Mouse (Mus musculus) heart, adult 18-20 months (tissue): Measurements from ENCODE around the gene Gm973. TPM values are rescaled to one million over a fixed set of nuclear protein-coding genes. Genes with fewer than 3 reads are reported as not detected.

Experiments
- DNase-seq, 2 experiments: peaks; one replicate each; pipeline ENCODE4 v3.0.0; 2021 to 2022; ENCODE audit warnings: mixed read lengths in 1 of 2
- total RNA-seq, 2 experiments: library from RNA; stranded (reverse); gene quantifications; 2 replicates each; pipeline ENCODE4 v1.2.3; 2021

Gm973 gene
- total RNA-seq, 2 experiments from 2014 or later: 0.85 TPM; not detected in 1

DNA sequence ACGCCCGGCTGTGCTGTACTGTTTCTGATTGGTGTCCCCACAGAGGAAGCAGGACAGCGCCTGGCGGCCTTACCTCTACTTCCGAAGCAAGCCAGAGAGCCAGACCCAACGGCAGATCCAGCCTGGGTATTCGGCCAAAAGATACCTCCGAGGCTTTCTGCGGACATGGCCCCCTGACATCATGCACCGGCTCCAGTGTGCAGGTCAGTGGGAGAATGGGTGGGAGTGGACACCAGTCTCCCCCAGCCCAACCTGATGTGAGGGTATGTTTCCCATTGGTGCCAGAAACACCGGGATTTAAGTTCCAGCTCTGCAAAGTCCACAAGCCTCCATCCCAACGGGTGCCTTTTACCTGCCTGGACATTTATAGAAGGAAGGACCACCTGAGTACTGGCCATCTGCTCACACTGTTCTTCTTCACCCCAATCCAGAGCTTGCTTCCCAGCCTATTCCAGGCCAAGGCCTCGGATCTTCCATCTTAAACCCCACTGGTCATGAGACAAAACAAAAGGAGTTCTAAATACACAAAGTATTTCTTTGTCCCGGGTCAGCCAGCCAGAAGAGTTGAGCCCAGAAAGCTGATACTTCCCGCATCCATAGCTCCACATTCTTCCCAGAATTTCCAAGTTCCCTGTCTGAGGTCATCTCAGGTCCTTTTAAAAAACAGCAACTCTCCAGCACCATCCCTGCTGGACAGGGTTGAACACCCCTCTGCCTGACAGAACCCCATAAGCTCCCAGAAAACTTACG, 25.4 kb downstream of the Gm973 start:
- no peak for DNase-seq

DNA sequence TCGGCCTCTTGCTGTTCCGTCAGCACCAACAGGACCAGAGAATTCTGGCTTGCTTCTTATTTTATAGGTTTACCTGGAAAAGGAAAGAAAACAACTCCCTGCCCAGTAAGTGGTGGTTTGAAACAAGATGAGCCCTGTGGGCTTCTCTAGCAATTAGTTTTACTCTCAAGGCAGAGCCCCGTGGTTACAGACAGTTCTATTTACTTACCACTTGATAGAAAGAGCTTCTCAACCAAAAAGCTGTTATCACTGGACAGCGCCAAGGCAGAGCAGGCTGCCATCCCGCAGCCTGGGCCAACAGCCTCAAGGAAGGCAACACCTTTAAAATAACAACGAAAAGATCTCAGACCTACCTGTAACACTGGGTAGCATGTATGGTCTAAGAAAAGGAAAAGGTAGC, 26.2 kb downstream of the Gm973 start:
- no peak for DNase-seq

DNA sequence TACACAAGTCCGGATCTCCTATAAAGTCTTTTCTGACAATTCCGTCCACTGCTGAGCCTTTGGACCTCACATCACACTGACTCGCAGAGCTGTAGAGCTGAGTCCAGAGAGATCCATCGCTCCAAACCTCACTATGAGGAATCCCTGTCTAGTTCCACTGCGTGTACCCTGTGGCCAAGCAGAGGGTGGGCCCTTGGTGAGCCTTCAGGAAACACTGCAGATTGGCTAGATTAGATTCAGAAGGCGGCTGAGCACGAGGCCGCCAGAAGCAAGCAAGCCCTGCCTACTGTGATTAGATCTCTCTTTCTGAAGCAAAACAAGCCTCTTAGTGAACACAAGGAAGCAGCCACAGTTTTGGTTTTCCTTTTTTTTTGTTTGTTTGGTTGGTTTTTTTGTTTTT, 27.8 kb downstream of the Gm973 start:
- no peak for DNase-seq

DNA sequence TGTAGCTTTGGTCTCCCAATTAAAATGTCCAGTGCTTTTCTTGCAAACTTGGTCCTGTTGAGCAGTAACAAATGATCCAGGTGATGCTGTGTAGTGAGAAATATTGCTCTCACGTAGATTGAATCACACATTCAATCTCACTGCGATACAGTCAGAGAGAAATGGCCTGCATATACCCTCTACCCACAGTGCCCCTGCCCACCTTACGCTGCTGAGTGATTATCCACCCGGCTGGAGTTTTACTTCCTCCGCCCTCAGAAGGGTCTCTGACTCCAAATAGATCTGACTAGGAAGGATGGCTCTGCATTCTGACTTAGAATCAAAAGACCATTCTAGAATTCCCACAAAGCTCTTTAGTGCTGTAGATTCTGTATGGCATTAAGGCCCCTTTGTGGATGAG, 32.4 kb downstream of the Gm973 start:
- no peak for DNase-seq

DNA sequence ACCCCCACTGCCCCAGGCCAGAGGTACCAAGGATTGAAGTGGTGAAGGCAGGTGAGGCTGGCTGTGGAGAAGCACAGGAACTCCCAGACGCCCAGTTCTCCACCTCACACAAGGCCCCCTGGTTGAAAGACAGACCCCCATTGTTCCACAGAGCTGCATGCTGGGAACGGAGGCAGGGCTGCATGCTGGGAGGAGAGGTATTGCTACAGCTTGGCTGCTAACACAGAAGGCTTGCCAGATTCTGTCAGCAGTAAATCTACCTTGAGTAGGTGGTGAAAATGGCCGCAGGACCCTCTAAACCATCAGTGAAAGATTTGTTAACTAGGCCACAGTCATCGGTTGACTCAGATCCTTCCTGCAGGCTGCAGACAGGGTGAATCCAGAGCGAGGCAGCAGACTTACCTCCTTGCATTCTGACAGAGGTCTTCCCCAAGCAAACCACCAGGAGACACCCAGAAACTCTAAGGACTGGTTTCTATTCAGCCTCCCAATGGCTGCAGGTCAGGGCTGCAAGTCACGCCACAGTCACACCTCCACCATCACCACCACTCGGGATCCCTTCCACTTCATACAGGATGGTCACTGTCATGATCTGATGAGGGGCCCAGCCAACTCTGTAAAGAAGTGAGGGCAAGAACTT, 33.1 kb downstream of the Gm973 start:
- no peak for DNase-seq

DNA sequence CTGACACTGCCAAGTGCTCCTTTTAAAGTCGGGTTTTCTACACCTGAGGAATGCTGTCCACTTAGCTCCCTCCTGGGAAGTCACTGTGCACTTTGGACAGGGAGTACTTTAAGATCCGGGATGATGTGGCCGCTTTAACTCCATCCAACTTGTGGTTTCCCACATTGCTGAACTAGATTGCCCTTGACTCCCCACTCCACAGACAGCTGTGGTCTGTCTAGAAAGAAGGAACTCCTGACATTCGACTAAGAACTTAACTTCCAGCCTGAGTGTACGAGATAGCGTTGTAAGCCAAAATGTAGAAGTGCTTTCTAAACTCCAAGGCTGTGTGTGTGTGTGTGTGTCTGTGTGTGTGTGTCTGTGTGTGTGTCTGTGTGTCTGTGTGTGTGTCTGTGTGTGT, 34.2 kb downstream of the Gm973 start:
- peak; percentile 27 to 29 for DNase-seq

DNA sequence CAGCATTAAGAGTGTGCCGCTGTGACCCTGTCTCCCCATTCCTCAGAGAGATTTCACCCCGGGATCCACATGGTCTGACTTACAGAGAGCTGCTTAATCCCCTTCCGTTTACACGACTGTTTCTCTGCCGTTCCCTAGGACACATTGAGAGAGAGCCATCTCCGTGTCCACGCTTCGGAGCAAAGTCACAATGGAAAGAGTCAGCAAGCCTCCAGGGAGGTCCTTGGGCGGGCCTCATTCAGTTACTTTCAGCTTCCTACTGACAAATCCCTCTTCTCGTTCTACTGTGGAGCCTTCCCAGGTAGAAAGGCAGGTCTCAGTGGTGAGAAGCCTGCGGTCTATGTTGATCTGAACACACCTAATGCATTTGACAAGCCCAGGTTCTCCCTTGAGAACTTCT, 34.9 kb downstream of the Gm973 start:
- DNase-seq: peak; percentile 10 to 15

DNA sequence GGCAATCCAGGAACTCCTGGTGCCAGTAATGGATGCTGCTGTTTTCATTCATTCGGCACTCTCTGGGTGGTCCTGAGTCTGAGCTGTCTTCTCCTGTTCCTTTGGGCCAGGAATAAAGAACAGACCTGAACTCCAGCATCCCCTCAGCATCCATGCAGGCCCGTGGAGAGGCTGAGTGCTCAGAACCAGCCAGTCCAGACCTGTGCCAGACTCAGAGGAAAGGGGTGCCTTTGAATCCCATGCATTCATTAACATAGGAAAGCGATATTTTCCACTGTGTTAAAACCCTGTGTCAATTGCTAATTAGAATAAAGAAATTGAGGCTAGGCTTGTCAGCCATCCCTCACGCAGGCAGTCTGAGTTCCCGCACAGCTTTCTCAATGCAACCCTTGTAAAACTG, 37.6 kb downstream of the Gm973 start:
- no peak for DNase-seq

DNA sequence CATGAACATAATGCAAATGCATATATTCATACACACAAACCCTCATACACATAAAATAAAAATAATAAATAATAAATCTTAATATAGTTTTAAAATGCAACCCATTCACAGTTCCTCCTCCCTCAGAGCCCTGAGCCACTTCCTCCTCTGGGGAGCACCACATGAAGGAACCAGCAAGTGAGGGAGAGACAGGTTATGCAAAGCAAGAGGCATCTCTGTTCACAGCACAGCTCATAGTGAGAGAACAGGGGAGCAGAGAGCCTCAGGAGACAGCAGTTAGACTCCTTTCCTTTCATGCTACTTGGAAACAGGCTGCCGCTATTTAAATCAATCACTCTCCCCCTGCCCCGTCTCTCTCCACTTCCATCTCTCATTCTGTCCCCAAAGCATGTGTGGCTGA, 47.5 kb downstream of the Gm973 start:
- no peak for DNase-seq

DNA sequence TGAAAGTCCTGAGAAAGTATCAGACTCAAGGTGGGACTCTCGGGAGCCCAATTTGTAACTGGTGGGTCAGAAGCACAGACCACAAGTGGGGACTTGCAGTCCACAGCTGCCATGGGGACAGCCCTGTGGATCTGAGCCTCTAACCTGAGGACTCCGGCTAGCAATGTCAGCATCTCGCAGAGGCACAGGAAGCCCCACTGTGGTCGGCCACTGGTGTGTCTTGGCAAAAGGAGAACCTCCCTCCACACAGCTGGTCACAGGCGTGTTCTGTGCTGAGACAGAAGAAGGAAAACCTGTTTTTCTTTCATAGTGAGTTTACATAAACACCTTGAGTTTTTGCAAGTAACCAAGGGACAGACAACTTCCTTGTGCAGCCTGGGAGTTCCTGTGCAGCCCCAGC, 49.7 kb downstream of the Gm973 start:
- DNase-seq: no peak

DNA sequence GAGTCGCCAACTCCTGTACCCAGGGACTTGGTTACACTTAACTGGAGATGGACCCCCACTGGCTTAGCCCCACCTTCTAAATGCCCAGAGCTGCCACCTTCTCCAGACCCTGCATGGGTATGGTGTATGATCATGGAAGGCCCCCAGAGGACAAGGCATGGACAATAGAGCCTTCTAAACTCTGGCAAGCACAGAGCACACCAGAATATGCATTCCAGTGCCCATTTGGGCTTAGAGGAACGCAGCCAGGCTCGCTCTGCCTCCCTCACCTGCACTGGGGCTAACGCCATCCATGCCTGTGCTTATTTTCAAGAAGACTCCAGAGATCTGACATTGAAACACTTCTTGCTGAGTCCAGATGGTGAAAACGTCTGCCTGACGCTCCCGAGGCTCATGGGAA, 50.2 kb downstream of the Gm973 start:
- DNase-seq: no peak

DNA sequence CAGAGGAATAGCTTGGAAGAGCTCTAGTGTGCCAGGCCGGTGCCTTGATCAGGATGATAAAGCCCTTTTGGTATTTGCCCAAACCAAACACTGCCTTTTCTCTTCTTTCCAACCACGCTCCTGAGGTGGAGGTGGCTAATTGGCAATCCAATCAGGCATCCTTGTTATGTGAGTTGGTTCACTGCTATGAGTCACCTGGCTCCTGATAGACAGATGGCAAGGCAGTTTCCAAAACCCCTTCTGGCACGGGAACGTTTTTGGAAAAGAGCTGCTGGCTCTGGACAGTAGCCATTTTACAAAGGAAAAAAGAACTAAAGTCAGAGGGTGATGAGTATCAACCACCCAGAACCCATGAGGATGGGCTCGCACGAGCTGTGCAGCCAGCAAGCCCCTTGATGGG, 50.9 kb downstream of the Gm973 start:
- no peak for DNase-seq

DNA sequence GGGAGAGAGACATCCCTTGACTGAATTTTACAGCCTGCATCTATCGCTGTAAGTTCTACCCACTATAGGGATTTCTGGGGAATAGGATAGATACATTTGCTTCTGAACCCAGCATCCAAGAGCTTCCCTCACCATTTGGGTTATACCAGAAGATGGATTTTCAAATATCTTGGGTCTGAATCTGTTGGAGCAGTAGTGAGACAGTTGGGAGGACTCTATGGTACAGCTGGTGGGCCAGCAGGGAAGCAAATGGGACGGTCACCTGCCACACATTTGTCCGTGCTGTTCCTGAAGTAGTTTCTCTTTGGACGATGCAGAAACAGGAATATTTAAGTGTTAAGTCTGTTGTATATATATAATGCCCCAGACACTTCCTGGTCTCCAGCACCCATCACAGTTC, 51.5 kb downstream of the Gm973 start:
- no peak for DNase-seq

DNA sequence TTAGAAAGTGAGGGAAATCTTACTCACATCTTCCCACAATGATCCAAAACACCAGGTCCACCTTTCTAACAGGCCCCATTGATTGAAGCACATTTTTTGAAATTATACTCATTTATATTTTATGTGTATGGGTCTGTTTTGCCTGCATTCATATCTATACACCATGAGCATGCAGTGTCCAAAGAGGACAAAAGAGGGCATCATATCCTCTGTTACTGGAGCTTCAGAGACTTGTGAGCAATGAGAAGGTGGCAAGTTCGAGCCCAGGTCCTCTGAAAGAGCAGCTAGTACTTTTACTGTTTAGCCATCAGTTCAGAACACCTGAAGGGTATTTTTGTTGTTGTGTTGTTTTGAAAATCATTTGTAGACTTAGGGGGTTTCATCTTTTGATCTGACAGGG, 52.2 kb downstream of the Gm973 start:
- DNase-seq: no peak

DNA sequence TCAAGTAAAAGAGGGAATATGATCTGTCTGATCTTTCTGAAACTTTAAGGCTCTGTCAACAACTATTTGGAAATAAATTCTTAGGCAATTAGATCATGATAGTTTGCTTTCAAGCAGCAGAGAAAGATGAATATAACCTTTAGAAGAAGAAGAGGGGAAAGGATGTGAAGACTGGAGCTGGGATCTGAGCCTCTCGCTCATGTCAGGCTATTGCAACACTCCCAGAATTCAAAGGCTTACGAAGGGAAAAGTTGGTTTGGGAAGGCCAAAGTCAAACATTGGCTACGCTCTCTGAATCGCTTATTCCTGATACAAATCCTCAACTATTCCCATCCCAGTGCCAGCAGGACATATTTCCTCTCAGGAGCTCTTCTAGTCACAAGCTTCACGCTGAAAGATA, 53.2 kb downstream of the Gm973 start:
- DNase-seq: peak in 1 of 2 experiments; percentile 10

DNA sequence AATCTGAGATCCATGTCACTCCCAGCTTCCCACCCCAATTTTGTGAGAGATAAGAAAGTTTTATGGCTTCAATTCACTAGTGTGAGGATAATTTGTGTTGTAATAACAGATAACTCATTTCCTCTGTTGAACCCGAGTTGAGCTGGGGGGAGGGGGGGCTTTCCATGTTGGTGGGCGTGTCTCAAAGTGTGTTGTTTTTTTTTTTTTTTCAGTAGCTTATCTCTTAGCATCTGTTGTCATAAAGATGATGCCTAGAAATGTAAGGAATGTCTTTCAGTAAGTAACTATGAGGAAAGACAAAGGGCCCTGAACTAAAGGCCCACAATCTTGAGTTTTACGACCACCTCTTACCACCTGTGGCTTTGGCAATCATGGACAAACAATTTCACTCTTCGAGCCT, 54.7 kb downstream of the Gm973 start:
- no peak for DNase-seq

DNA sequence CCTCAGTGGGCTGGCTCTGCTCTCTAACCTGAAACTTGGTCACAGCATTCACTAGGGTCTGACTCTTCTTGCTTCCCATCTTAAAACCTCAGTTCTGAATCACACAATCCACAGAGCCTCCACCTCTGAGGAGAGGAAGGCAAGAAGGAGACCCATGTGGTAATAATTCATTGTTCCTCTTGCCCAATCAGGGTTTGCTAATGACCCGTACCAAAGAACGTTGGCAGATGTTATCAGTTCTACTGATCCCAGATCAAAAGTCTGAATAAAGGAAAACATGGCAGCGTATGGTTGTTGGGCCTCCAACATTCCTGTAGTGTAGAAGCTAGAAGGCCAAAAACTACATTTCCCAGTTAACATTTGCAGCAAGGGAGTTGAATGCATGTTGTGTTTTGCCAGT, 55.4 kb downstream of the Gm973 start:
- DNase-seq: no peak

DNA sequence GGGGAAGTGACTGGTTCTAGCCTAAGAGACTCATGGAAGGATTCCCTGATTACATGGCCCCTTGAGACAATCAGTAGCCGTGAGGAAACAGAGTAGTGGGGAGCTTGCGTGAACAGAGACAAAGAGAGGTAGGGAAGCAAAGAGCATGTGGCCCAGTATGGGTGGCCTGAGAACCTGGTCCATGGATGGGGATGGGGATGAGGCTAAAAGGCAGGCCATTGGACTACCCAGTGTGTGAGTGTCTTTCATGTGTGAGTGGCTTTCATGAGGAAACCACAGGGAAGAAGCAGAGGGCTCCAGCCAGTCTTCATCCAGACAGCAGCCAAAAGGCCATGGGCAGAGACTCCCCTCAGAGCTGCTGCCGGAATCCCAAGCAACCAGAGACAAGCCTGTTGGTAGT, 57.8 kb downstream of the Gm973 start:
- no peak for DNase-seq

DNA sequence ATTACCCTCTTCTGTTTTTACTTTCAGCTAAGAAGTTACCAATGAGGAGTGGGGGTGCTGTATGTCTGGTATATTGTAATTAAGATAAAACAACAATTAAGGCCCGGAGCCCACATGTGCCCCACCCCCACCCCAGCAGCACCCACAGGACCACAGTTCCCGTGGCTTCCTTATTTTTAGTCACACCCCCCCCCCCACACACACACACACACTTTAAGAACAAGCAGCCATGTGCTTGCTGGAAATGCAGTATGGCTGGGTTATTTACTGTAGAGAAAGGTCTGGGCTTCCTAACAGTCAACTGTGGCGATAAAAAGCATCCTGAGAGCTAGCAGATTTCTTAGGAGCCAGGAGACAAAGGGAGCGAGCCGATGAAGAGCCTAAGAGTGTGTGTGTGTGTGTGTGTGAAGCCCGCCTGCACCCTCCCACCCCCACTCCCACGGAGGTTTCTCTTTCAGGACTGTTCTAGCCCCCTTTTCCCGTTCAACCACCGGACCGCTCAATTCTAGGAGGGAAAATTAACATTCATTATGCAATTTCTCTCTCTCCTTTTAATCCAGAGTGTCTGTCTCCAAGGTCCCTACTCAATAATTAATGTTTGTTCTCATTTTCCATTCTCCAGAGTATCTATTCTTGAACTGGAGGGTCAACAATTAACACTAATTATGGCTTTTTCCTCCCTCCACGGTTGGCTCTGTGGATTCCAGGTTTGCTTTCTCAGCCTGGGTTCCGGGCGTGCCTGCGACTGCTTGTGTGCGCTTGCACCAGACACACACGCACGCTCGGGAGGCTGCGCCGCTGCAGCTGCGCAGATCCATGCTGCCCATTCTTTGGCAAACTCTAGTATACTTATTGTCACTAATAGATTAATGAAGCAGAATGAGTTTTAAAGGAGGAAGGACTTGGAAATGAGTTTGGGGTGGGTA, 58.5 kb downstream of the Gm973 start:
- DNase-seq: no peak

DNA sequence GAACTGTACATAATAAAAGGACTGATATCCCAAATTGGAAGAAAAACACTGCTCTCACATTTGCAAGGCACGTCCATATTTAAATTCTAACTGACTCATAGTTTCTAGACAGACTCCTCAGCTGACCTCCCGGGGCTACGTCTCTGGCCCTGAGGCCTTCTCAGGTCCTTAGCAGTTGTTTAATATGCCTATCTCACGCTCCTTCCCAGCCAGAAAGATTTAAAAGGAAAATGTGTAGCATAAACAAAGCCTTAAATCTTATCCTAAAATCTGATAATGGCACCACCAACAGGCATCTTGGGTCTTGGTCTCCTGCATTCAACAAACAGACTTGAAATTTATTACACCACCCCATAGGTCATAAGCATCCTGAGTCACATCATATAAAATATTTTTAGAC, 62.7 kb downstream of the Gm973 start:
- DNase-seq: no peak

DNA sequence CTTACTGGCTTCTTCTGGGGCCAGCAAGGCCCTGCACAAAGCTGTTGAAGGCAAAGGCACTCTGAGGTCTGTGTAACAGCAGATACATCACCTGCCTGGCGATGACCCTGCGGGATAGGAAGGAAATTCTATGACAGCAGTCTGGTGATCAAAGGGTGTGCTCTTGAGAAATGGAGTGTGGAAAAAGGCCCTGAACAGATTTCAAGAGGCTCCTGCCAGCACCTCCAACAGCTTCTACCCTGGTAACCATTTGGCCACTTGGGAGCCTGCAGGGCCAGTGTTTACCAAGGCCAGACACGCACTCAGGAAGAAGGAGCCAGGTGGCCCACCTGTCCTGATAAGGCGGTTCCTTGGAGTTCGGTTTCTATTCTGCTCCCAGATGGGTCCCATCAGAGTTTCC, 63.3 kb downstream of the Gm973 start:
- no peak for DNase-seq

DNA sequence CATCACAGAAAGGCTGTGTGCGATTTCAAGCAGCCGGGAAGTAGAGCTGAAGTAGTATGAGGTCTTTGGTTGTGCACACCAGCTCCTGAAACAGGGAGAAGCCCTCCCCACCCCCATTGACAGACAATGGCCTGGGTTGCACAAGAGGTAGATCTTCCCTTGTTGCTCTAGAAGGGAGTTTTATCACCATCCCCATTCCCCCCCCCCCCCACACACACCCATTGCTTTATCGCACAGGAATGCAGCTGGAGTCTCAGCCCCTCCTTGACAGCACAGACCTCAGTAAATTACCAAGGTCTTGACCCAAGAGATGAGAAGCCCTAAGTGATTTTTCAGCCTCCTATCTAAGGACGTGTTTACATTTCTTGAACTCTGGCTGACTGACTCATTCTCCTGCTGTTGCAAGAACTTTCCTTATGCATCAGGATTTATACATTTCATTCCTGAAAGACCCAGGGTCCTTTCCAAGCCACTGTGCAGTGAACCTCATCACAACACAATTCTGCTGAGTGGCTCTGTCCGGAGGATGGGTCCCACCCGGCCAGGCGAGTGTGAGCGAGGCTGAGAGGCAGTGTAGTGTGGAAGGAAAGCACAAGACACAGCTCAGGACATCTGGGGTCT, 64.2 kb downstream of the Gm973 start:
- no peak for DNase-seq

DNA sequence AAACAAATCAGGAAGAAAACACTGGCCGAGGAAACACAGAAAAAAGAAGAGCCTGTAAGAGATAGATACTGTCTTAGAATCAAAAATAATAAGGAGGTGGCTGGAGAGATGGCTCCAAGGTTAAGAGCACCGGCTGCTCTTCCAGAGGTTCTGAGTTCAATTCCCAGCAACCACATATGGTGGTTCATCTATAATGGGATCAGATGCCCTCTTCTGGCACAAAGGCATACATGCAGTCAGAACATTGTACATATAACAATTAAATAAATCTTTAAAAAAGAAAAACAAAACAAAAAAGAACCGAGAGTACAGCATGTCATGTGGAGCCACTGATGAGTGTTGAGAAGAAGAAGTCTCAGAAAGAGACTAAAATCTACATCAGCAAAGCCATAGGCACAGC, 64.8 kb downstream of the Gm973 start:
- no peak for DNase-seq
